Mouse (Mus musculus) heart, adult 2 months (tissue): Measurements from ENCODE around the gene Rchy1. TPM values are rescaled to one million over a fixed set of nuclear protein-coding genes. Genes with fewer than 3 reads are reported as not detected.

Experiments
- DNase-seq, 2 experiments: peaks; one replicate each; pipeline ENCODE4 v3.0.0; 2021
- H3K27ac ChIP-seq: fragments of 200-600 bp; 2 replicates; pipeline ENCODE4 v1.8.1; 2022
- H3K27me3 ChIP-seq: fragments of 200-500 bp; 2 replicates; pipeline ENCODE4 v1.6.1; 2012; ENCODE audit warnings: mild to moderate bottlenecking, low read length, inconsistent platforms, mixed read lengths; ENCODE audit not compliant: control insufficient read depth, insufficient read depth
- H3K36me3 ChIP-seq: fragments of 200-500 bp; 2 replicates; pipeline ENCODE4 v1.6.1; 2012; ENCODE audit warnings: low read length, inconsistent platforms; ENCODE audit not compliant: control insufficient read depth, insufficient read depth
- H3K4me1 ChIP-seq: fragments of 200-500 bp; 2 replicates; pipeline ENCODE4 v1.6.1; 2011; ENCODE audit warnings: low read length; ENCODE audit not compliant: control insufficient read depth, insufficient read depth
- H3K4me3 ChIP-seq: fragments of 200-600 bp; 2 replicates; pipeline ENCODE4 v1.8.1; 2022
- H3K79me2 ChIP-seq: fragments of 200-500 bp; replicated peaks from 2 replicates; pipeline ENCODE4 v1.6.1; 2012; ENCODE audit warnings: mild to moderate bottlenecking, inconsistent platforms, low read length, moderate library complexity, mixed read lengths; ENCODE audit not compliant: control insufficient read depth, insufficient read depth
- H3K9ac ChIP-seq: fragments of 200-500 bp; 2 replicates; pipeline ENCODE4 v1.6.1; 2012; ENCODE audit warnings: low read depth, mild to moderate bottlenecking, control low read depth, inconsistent platforms, low read length, mixed read lengths
- CTCF ChIP-seq: fragments of 200-600 bp; IDR thresholded peaks from 2 replicates; pipeline ENCODE4 v1.8.1; 2022; ENCODE audit warnings: antibody characterized with exemption, mild to moderate bottlenecking, moderate library complexity
- EP300 ChIP-seq: fragments of 200-500 bp; IDR thresholded peaks from 2 replicates; pipeline ENCODE4 v1.6.1; 2011; ENCODE audit warnings: low read depth, low read length, control low read depth; ENCODE audit not compliant: insufficient read depth
- POLR2A ChIP-seq: fragments of 200-500 bp; IDR thresholded peaks from 2 replicates; pipeline ENCODE4 v1.6.1; 2011; ENCODE audit warnings: mild to moderate bottlenecking, low read depth, low read length, control low read depth; ENCODE audit not compliant: insufficient read depth
- WGBS: fragments of 180-500 bp; shearing (Covaris S2); methylation state at CpG from one replicate; pipeline ENCODE4 v1.1.7; 2018; 5-methylcytosine and 5-hydroxymethylcytosine counted together
- intact Hi-C: fragments of 180-260 bp; cut with DNase I; formaldehyde crosslinking; loops from one replicate; pipeline ENCODE4 v1.15.1; 2025
- polyA plus RNA-seq: library from polyadenylated mRNA; depleted of rRNA; stranded (reverse); fragments of >200 nt; gene quantifications from 2 replicates; pipeline ENCODE4 v1.2.3, GENCODE M21; 2012
- total RNA-seq, 2 experiments: library from RNA; stranded (reverse); gene quantifications; 2 replicates each; pipeline ENCODE4 v1.2.3; 2021

Gene Rchy1
- total and polyA plus RNA-seq, 3 experiments, result 21.8 to 33.0 (median 26.9) TPM

DNA sequence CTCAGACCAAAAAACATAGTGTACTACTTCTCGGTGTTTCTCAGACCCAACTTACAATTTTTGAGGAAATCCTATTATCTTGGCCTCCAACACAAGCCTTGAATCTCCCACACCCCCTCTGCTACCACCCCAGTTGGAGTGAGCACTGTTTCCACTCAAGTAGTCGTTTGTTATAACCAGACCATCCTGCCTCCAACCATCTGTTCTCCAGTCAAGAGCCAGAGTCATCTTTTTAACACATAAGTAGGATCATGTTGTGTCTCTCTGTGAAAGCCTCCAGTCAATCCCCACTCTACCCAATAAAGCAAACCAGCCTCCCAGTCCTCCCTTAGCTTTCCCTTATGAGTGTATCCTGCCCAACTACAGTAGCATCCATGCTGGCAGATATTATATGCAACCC is 20.6 kb upstream of the Rchy1 start:
- 64% methylated on average over 2 of the region's 2 CpGs for WGBS
- Histone ChIP-seq H3K27ac (no peak overlapping the region), H3K4me1 (no peaks in the 10 kb centered on the region), H3K4me3 (no peak overlapping the region), H3K79me2 (no peaks in the 10 kb centered on the region), H3K36me3 (no peaks in the 10 kb centered on the region), H3K9ac (no peak overlapping the region), H3K27me3 (no peaks in the 10 kb centered on the region)
- intact Hi-C loops, result no loop called here
- DNase-seq, result no peak
- TF ChIP-seq EP300 (no peak), CTCF (no peak), POLR2A (no peak)

DNA sequence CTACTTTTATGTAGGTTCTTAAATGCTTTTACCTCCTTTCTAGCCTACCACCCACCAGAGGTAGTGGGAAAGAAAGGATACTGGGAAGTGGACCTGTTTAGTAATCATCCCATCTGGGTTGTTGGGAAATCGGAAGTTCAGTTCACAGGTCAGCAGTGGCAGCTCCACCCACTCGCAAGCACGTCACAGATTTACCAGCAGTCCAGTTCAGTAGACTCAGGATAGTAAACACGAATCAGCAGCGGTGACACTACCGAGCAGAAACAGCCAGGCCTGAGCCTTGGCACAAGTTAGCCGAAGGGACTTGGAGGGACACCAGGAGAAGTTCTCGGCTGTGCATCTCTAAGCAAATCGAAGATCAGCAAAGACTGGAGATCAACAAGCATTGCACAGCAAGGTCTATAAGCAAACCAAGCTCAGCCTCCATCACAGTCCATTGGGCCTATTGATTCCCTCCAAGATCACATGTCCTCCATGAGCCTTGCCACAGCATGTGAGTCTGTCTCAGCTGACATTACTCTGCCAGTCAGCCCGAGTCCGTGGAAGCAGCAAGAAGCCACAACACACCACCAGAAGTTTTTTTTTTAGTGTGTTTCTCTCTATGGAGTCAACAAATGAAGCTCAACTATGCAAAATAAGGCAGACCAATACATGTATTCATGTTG is 18.4 kb upstream of the Rchy1 start:
- Histone ChIP-seq H3K9ac (no peak overlapping the region), H3K27me3 (no peaks in the 10 kb centered on the region), H3K4me1 (no peaks in the 10 kb centered on the region), H3K36me3 (no peaks in the 10 kb centered on the region), H3K4me3 (no peak overlapping the region), H3K27ac (no peak overlapping the region), H3K79me2 (no peaks in the 10 kb centered on the region)
- intact Hi-C loops, result no loop called here
- 87% methylated on average over 11 of the region's 11 CpGs for WGBS
- DNase-seq, result no peak
- TF ChIP-seq EP300, result no peak
- no peak for TF ChIP-seq POLR2A
- no peak for TF ChIP-seq CTCF

DNA sequence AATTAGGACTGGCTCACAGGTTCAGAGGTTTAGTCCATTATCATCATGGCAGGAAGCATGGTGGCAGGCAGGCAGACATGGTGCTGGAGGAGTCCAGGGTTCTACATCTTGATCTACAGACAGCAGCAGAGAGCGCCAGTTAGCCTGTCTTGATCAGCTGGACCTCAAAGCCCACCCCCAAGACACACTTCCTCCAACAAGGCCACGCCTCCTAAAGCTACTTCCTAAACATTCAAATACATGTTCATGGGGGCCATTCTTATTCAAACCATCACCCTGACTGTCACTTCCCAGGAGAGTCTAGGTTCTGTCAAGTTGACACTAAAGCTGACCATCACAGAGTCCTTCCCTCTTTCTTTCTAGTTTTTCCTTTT is 14.5 kb upstream of the Rchy1 start:
- no peak for DNase-seq
- no peaks in the 10 kb centered on the region for H3K79me2 ChIP-seq
- no peak overlapping the region for H3K9ac ChIP-seq
- intact Hi-C loops, result no loop called here
- H3K27me3 ChIP-seq, result no peaks in the 10 kb centered on the region
- H3K27ac ChIP-seq, result no peak overlapping the region
- 81% methylated on average over 2 of the region's 2 CpGs for WGBS
- no peak overlapping the region for H3K4me3 ChIP-seq
- no peaks in the 10 kb centered on the region for H3K36me3 ChIP-seq
- H3K4me1 ChIP-seq, result no peaks in the 10 kb centered on the region
- no peak for TF ChIP-seq EP300
- no peak for TF ChIP-seq POLR2A
- TF ChIP-seq CTCF, result no peak

DNA sequence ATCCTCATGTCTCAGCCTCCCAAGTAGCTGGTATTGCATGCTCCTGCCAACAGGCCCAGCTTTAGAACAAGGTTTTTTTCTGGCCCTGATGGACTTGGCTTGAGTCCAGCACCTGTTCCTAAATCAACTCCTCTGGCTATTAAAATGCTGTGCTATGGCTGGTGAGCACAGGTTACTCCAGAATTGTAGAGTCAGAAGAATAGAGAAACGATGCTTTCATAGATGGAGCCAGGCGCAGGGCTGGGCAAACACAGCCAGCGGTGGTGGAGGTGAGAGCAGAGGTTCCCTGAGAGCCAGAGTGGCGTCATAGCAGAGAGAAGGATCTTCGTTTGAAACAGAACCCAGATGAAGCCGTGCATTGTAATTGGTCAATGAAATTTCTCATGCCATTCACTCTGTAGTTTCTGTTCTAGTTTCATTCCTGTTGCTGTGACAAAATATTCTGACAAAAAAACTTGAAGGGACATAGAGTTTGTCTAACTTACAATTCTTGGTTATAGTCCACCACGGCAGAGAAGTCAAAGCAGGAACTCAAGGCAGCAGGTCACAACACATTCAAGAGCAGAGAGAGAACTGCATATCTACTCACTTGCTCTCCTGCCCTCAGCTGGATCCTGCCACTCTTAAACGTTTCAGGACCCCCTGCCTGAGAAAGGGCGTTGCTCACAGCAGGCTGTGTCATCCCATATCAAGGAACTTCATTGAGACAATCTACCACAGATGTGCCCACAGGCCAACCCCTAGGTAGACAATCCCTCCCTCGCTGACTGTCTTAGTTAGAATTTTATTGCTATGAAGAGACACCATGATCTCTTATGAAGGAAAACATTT is 13.9 kb upstream of the Rchy1 start:
- no peak for TF ChIP-seq EP300
- TF ChIP-seq CTCF, result no peak
- TF ChIP-seq POLR2A, result no peak
- Histone ChIP-seq H3K4me1 (no peaks in the 10 kb centered on the region), H3K9ac (no peak overlapping the region), H3K27ac (no peak overlapping the region), H3K4me3 (no peak overlapping the region), H3K79me2 (no peaks in the 10 kb centered on the region), H3K27me3 (no peaks in the 10 kb centered on the region), H3K36me3 (no peaks in the 10 kb centered on the region)
- WGBS, result 74% methylated on average over 10 of the region's 10 CpGs
- DNase-seq, result no peak
- intact Hi-C loops, result no loop called here

DNA sequence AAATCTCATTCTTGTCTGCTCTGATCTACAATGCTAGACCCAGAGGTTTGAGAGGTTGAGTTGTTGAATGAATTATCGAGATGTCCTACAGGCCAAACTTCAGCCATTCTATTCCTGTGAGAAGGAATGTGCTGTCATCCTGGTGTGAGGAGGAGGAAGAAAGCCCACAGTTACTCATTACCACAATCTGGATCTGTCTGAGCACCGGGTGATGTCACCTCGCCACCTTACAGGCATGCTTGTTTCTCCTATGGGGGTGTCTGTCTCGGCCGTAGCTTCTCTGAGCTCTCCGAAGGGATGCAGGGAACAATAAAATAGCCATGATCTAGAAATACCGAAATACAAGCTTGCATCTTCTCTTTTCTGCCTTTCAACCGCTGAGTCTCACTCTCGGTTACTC is 12.9 kb upstream of the Rchy1 start:
- 89% methylated on average over 9 of the region's 9 CpGs for WGBS
- H3K36me3 ChIP-seq, result no peaks in the 10 kb centered on the region
- intact Hi-C loops, result no loop called here
- no peaks in the 10 kb centered on the region for H3K79me2 ChIP-seq
- TF ChIP-seq EP300 (no peak), CTCF (no peak), POLR2A (no peak)
- no peak for DNase-seq
- H3K9ac ChIP-seq, result no peak overlapping the region
- no peaks in the 10 kb centered on the region for H3K4me1 ChIP-seq
- H3K4me3 ChIP-seq, result no peak overlapping the region
- no peak overlapping the region for H3K27ac ChIP-seq
- H3K27me3 ChIP-seq, result no peaks in the 10 kb centered on the region

DNA sequence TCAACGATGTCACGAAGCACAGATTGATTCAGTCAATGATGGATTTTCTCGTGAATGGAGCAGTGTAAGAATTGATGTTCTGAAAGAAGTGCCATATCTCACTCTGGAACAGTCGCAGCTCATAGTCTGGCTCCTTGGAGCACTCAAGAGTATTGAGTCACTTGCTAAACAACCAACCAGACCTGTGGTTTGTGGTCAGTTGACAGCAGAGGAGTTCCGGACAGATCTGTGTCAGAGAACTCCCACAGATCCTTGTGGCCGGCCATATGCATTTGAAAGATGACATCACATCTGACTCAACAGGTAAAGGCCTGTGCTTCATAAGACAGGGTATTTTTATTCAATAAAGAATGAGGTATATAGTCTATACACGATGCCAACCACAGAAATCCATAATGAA is 11.1 kb upstream of the Rchy1 start:
- WGBS, result 89% methylated on average over 7 of the region's 7 CpGs

More for the DNA sequence above, 11.1 kb upstream of the Rchy1 start:
- intact Hi-C loops, result no loop called here
- TF ChIP-seq EP300 (no peak), CTCF (no peak), POLR2A (no peak)
- no peak for DNase-seq
- Histone ChIP-seq H3K27me3 (no peaks in the 10 kb centered on the region), H3K27ac (no peak overlapping the region), H3K79me2 (no peaks in the 10 kb centered on the region), H3K36me3 (no peaks in the 10 kb centered on the region), H3K9ac (no peak overlapping the region), H3K4me1 (no peaks in the 10 kb centered on the region), H3K4me3 (no peak overlapping the region)
